Mouse (Mus musculus): Measurements from ENCODE around the gene Syne1. TPM values are rescaled to one million over a fixed set of nuclear protein-coding genes. Genes with fewer than 3 reads are reported as not detected.

Gene Syne1
- polyA plus RNA-seq, 1 experiment from 2014 or later = 5.8 TPM

GRCm38 (mm10) chr10:5415730-5416129 is 135.6 kb downstream of the Syne1 start:
- H3K27ac ChIP-seq = no peak overlapping the region
- no peaks in the 10 kb centered on the region for H3K9me3 ChIP-seq
- H3K27me3 ChIP-seq = no peaks in the 10 kb centered on the region
- no peaks in the 10 kb centered on the region for H3K36me3 ChIP-seq
- no peak overlapping the region for H3K9ac ChIP-seq
- H3K4me3 ChIP-seq = no peak overlapping the region
- H3K4me1 ChIP-seq = no peaks in the 10 kb centered on the region
- 81% methylated on average over 3 of the region's 3 CpGs for WGBS
- no peak overlapping the region for H3K4me2 ChIP-seq (replicated peaks)
- ATAC-seq (ENCODE audit: insufficient number of reproducible peaks, insufficient read depth, low FRiP score, low TSS enrichment) = no peak

GRCm38 (mm10) chr10:5384131-5384776 is 167.0 kb downstream of the Syne1 start:
- no peak overlapping the region for H3K4me2 ChIP-seq (replicated peaks)
- WGBS = 74% methylated on average over 6 of the region's 6 CpGs
- H3K4me1 ChIP-seq = no peaks in the 10 kb centered on the region
- H3K27me3 ChIP-seq = no peaks in the 10 kb centered on the region
- H3K4me3 ChIP-seq = no peak overlapping the region
- H3K9me3 ChIP-seq = no peaks in the 10 kb centered on the region
- no peak overlapping the region for H3K9ac ChIP-seq
- no peak overlapping the region for H3K27ac ChIP-seq
- no peaks in the 10 kb centered on the region for H3K36me3 ChIP-seq
- ATAC-seq (ENCODE audit: insufficient number of reproducible peaks, insufficient read depth, low FRiP score, low TSS enrichment) = no peak

GRCm38 (mm10) chr10:5381536-5381935 is 169.7 kb downstream of the Syne1 start:
- ATAC-seq (ENCODE audit: insufficient number of reproducible peaks, insufficient read depth, low FRiP score, low TSS enrichment) = no peak
- no peak overlapping the region for H3K4me3 ChIP-seq
- no peaks in the 10 kb centered on the region for H3K9me3 ChIP-seq
- no peaks in the 10 kb centered on the region for H3K27me3 ChIP-seq
- 89% methylated on average over 4 of the region's 4 CpGs for WGBS
- H3K9ac ChIP-seq = no peak overlapping the region
- no peaks in the 10 kb centered on the region for H3K36me3 ChIP-seq
- no peaks in the 10 kb centered on the region for H3K4me1 ChIP-seq
- H3K4me2 ChIP-seq (replicated peaks) = no peak overlapping the region
- no peak overlapping the region for H3K27ac ChIP-seq

GRCm38 (mm10) chr10:5378969-5379368 is 172.3 kb downstream of the Syne1 start:
- no peaks in the 10 kb centered on the region for H3K27me3 ChIP-seq
- WGBS = 83% methylated on average over 2 of the region's 2 CpGs
- ATAC-seq (ENCODE audit: insufficient number of reproducible peaks, insufficient read depth, low FRiP score, low TSS enrichment) = no peak
- no peak overlapping the region for H3K27ac ChIP-seq
- H3K9ac ChIP-seq = no peak overlapping the region
- H3K9me3 ChIP-seq = no peaks in the 10 kb centered on the region
- H3K4me2 ChIP-seq (replicated peaks) = no peak overlapping the region
- no peaks in the 10 kb centered on the region for H3K36me3 ChIP-seq
- H3K4me3 ChIP-seq = no peak overlapping the region
- H3K4me1 ChIP-seq = no peaks in the 10 kb centered on the region

DNA sequence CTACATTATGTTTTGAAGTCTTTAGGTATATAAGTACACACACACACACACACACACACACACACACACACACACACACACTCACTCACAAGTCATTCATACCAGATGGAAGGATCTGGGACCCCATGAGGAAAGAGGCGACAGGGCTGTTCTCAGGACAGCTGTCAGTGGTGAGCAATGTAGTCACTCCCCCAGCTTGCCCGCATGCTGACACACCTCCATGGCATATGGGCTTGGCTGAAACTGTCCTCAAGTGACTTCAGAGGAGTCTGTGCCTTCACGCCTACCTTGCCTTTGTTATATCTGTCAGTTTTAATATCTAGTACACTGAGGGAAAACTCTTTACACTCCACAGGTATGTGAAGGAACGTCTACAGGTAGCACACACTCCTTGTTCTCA is 181.7 kb downstream of the Syne1 start:
- 76% methylated on average over 4 of the region's 4 CpGs for WGBS
- ATAC-seq (ENCODE audit: insufficient number of reproducible peaks, insufficient read depth, low FRiP score, low TSS enrichment) = no peak
- no peak overlapping the region for H3K4me2 ChIP-seq (replicated peaks)

DNA sequence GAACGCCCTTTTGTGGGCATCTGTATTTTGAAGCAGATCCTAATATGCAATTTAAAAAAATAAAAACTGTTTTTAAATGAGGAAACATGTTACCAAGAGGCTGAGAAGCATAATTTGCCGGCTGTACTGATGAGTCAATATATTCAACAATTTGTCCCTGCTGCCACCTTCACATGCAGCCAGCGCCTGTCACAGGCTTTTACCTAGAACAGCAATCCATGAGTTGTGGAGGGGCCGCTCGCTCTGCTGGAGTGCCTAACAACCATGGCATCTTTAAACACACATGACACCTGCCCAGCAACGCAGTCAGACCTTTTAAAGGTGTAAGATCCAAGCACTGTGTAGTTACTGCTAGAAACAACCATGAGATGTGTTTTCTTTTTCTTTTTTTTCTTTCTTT is 183.0 kb downstream of the Syne1 start:
- no peak for ATAC-seq (ENCODE audit: insufficient number of reproducible peaks, insufficient read depth, low FRiP score, low TSS enrichment)
- 82% methylated on average over 6 of the region's 6 CpGs for WGBS

More for the DNA sequence above, 181.7 kb downstream of the Syne1 start:
- H3K4me1 ChIP-seq = no peaks in the 10 kb centered on the region
- H3K36me3 ChIP-seq = no peaks in the 10 kb centered on the region
- H3K9me3 ChIP-seq = no peaks in the 10 kb centered on the region
- no peak overlapping the region for H3K4me3 ChIP-seq
- no peaks in the 10 kb centered on the region for H3K27me3 ChIP-seq
- no peak overlapping the region for H3K9ac ChIP-seq
- H3K27ac ChIP-seq = no peak overlapping the region

DNA sequence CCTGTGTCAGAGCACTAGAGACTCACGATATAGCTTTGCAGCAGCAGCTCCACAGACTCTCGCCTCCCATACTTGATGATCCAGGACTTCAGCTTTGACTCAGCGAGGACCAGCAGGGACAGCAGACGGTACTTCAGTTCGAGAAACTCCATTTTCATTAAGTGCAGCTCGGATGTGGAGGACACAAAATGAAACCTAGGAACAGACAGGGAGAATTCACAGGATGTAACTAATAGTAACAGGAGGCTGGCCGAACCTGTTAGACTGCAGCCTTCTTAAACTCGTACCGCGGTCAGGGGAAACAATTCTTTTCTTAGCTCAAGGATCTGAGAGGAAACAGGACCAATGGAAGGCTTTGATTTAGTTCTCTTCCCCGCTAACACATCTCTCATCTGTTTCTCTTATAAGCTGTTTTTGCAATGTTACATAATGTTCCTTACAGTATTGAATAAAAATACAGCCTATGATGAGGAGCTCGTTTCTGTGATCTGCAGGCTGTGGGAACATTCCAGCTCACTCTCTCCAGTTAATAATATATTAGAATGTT is 183.7 kb downstream of the Syne1 start:
- H3K4me2 ChIP-seq (replicated peaks) = no peak overlapping the region

More for the DNA sequence above, 183.0 kb downstream of the Syne1 start:
- H3K4me2 ChIP-seq (replicated peaks) = no peak overlapping the region
- H3K27me3 ChIP-seq = no peaks in the 10 kb centered on the region
- H3K4me1 ChIP-seq = no peaks in the 10 kb centered on the region
- H3K27ac ChIP-seq = no peak overlapping the region
- no peaks in the 10 kb centered on the region for H3K36me3 ChIP-seq
- no peak overlapping the region for H3K9ac ChIP-seq
- no peaks in the 10 kb centered on the region for H3K9me3 ChIP-seq
- no peak overlapping the region for H3K4me3 ChIP-seq

GRCm38 (mm10) chr10:5360560-5360959 is 190.7 kb downstream of the Syne1 start:
- Histone ChIP-seq H3K27ac (no peak overlapping the region), H3K9ac (no peak overlapping the region), H3K4me1 (no peaks in the 10 kb centered on the region), H3K36me3 (no peaks in the 10 kb centered on the region), H3K27me3 (no peaks in the 10 kb centered on the region), H3K4me3 (no peak overlapping the region), H3K4me2 (replicated peaks) (no peak overlapping the region), H3K9me3 (no peaks in the 10 kb centered on the region)
- 65% methylated on average over 7 of the region's 7 CpGs for WGBS
- ATAC-seq (ENCODE audit: insufficient number of reproducible peaks, insufficient read depth, low FRiP score, low TSS enrichment) = no peak

More for the DNA sequence above, 183.7 kb downstream of the Syne1 start:
- H3K4me1 ChIP-seq = no peaks in the 10 kb centered on the region
- ATAC-seq (ENCODE audit: insufficient number of reproducible peaks, insufficient read depth, low FRiP score, low TSS enrichment) = no peak
- H3K27ac ChIP-seq = no peak overlapping the region
- WGBS = 64% methylated on average over 12 of the region's 12 CpGs
- H3K27me3 ChIP-seq = no peaks in the 10 kb centered on the region
- no peaks in the 10 kb centered on the region for H3K9me3 ChIP-seq
- no peaks in the 10 kb centered on the region for H3K36me3 ChIP-seq
- H3K4me3 ChIP-seq = no peak overlapping the region
- no peak overlapping the region for H3K9ac ChIP-seq

DNA sequence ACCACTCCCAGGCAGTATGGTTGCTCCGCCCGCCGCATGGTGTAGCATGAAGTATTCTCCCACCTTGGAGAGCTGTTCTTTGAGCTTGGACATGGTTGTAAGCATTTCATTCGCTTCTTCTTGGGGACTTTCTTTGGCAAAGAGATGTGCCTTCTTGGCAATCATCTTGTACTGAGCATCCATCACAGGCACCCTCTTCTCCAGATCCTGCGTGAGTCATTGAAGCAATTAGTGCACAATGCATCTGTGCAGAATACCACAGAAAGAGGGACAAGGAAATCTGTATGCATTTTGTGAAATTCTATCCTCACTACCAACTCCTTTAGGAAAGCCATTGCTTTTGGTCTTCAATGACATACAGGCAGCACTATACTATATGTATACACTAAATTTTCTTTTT is 194.7 kb downstream of the Syne1 start:
- no peak for ATAC-seq (ENCODE audit: insufficient number of reproducible peaks, insufficient read depth, low FRiP score, low TSS enrichment)
- Histone ChIP-seq H3K27me3 (no peaks in the 10 kb centered on the region), H3K4me2 (replicated peaks) (no peak overlapping the region), H3K36me3 (no peaks in the 10 kb centered on the region), H3K9me3 (no peaks in the 10 kb centered on the region), H3K4me3 (no peak overlapping the region), H3K27ac (no peak overlapping the region), H3K4me1 (no peaks in the 10 kb centered on the region), H3K9ac (no peak overlapping the region)
- 85% methylated on average over 5 of the region's 5 CpGs for WGBS

DNA sequence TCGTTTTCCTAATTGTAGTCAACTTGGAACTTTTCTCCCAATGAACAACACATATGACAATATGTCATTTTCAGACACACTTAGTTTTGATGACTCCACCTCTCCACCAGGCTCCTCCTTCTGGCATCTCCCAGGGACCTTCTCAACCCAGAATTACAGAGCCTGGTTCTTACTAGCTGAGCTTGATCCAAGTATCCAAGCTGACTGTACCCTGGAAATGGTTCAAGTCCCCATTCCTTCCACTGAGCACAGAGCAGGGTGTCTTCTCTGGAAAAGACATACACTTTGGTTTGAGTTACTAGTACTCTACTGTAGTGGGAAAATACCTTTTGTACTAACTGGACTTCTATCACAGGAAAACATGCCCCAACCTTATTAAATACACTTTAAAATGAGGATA is 197.9 kb downstream of the Syne1 start:
- no peak for ATAC-seq (ENCODE audit: insufficient number of reproducible peaks, insufficient read depth, low FRiP score, low TSS enrichment)
- WGBS = 91% methylated on average over 1 of the region's 1 CpGs

DNA sequence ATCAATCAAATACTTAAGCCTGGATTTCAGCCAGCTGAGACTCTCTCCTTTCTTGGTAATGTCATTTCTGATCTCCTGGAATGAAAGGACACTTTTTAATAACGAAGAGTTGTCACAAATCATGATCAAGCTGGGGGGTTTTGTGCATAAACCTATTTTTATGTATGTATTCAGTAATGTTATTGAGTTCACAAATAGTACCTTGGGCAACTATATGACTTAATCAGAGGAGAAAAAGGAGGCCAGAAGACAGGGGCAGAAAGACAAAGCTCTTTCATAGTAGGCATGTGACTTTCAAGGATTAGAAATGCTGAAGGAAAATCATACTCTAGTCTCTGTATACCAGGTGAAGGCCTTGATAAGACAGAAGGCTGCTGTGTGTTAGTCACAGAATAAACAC is 204.4 kb downstream of the Syne1 start:
- no peaks in the 10 kb centered on the region for H3K27me3 ChIP-seq
- 78% methylated on average over 1 of the region's 1 CpGs for WGBS
- no peaks in the 10 kb centered on the region for H3K9me3 ChIP-seq
- no peak overlapping the region for H3K4me3 ChIP-seq
- no peak overlapping the region for H3K27ac ChIP-seq
- no peaks in the 10 kb centered on the region for H3K36me3 ChIP-seq
- no peak overlapping the region for H3K9ac ChIP-seq
- no peak overlapping the region for H3K4me2 ChIP-seq (replicated peaks)
- no peak for ATAC-seq (ENCODE audit: insufficient number of reproducible peaks, insufficient read depth, low FRiP score, low TSS enrichment)
- H3K4me1 ChIP-seq = no peaks in the 10 kb centered on the region

More for the DNA sequence above, 197.9 kb downstream of the Syne1 start:
- Histone ChIP-seq H3K36me3 (no peaks in the 10 kb centered on the region), H3K9ac (no peak overlapping the region), H3K27me3 (no peaks in the 10 kb centered on the region), H3K27ac (no peak overlapping the region), H3K4me1 (no peaks in the 10 kb centered on the region), H3K9me3 (no peaks in the 10 kb centered on the region), H3K4me2 (replicated peaks) (no peak overlapping the region), H3K4me3 (no peak overlapping the region)

- H3K36me3 ChIP-seq = no peaks in the 10 kb centered on the region
- H3K4me2 ChIP-seq (replicated peaks) = no peak overlapping the region
- H3K9ac ChIP-seq = no peak overlapping the region
- no peak for ATAC-seq (ENCODE audit: insufficient number of reproducible peaks, insufficient read depth, low FRiP score, low TSS enrichment)
- H3K4me1 ChIP-seq = no peaks in the 10 kb centered on the region
- H3K27ac ChIP-seq = no peak overlapping the region
- H3K27me3 ChIP-seq = no peaks in the 10 kb centered on the region
- 63% methylated on average over 4 of the region's 4 CpGs for WGBS
- H3K9me3 ChIP-seq = no peaks in the 10 kb centered on the region
- H3K4me3 ChIP-seq = no peak overlapping the region
Measured at GRCm38 (mm10) chr10:5343211-5343610, 208.1 kb downstream of the Syne1 start.
